Mouse (Mus musculus) heart, embryonic 11.5 days (tissue): ENCODE data around the gene Hsd17b2. TPM values are rescaled to one million over a fixed set of nuclear protein-coding genes. Genes with fewer than 3 reads are reported as not detected.

Experiments used
- ATAC-seq: fragments of 200-750 bp; cut with Nextera tagmentation; replicated peaks from 2 replicates; pipeline ENCODE4 v1.8.0; 2017; ENCODE audit warnings: moderate library complexity; ENCODE audit not compliant: insufficient number of reproducible peaks, low FRiP score, low TSS enrichment
- H3K27ac ChIP-seq: fragments of 300-500 bp; sonication (generic); 2 replicates; pipeline ENCODE4 v1.5.1; 2014; ENCODE audit warnings: mild to moderate bottlenecking, low read depth, low read length
- H3K27me3 ChIP-seq: fragments of 300-500 bp; sonication (generic); 2 replicates; pipeline ENCODE4 v1.6.1; 2014; ENCODE audit warnings: mild to moderate bottlenecking, low read length, mixed read lengths; ENCODE audit not compliant: control insufficient read depth, insufficient read depth
- H3K36me3 ChIP-seq: fragments of 300-500 bp; sonication (generic); 2 replicates; pipeline ENCODE4 v1.6.1; 2014; ENCODE audit warnings: mild to moderate bottlenecking, low read length, moderate library complexity, mixed read lengths; ENCODE audit not compliant: control insufficient read depth, insufficient read depth
- H3K4me1 ChIP-seq: fragments of 300-500 bp; sonication (generic); 2 replicates; pipeline ENCODE4 v1.6.1; 2014; ENCODE audit warnings: low read length; ENCODE audit not compliant: control insufficient read depth, insufficient read depth
- H3K4me2 ChIP-seq: fragments of 300-500 bp; sonication (generic); 2 replicates; pipeline ENCODE4 v1.6.1; 2014; ENCODE audit warnings: mild to moderate bottlenecking, moderate library complexity
- H3K4me3 ChIP-seq: fragments of 300-500 bp; sonication (generic); 2 replicates; pipeline ENCODE4 v1.5.1; 2014; ENCODE audit warnings: low read depth, low read length
- H3K9ac ChIP-seq: fragments of 300-500 bp; sonication (generic); 2 replicates; pipeline ENCODE4 v1.6.1; 2014; ENCODE audit warnings: mild to moderate bottlenecking, low read depth, low read length, moderate library complexity
- H3K9me3 ChIP-seq: fragments of 300-500 bp; sonication (generic); replicated peaks from 2 replicates; pipeline ENCODE4 v1.6.1; 2016; ENCODE audit warnings: low read length; ENCODE audit not compliant: control insufficient read depth
- WGBS: fragments of 180-500 bp; shearing (Covaris S2); extraction: QIAGEN DNeasy Blood & Tissue Kit; methylation state at CpG from one replicate; pipeline ENCODE4 v1.1.7; 2014; ENCODE audit not compliant: insufficient replicate concordance; 5-methylcytosine and 5-hydroxymethylcytosine counted together
- polyA plus RNA-seq: library from polyadenylated mRNA; unstranded; fragments of >200 nt; fragmentation: Nextera tagmentation; extraction: Ambion mirVana; gene quantifications from 2 replicates; pipeline ENCODE4 v1.2.1, GENCODE M21; 2014

Hsd17b2 gene
- polyA plus RNA-seq, 1 experiment from 2014 or later, result 0.34 TPM

DNA sequence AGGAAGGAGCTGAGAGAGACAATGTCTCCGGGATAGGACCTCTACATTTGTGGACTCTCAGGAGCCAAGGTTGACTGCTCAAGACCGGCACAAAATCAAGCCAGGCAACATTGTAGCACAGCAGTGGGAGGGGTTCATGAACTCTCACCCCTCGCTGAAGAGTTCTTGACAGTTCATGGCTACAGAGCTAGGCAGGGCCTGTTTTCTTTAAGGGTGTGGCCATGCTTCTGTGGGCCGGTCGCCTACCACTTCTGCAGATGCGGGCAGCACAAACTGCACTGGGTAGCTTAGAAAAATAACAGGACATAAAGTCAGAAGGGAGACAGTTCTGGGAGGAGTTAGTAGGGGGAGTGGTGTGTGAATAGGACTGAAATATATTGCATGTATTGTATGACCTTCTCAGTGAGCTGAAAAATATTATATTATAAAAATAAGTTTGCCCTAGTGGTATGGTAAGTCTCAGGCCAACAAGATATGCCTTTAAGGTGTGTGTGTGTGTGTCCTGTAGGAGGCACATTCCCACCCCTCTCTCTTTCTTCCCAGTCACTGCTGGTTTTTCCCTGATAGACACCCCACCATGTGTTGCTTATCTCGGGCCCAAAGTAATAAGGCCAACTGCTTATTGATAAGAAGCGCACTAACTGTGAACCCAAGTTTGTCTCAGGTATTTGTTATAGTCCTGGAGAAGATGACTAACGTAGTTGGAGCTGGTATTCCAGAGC, 69.6 kb downstream of the Hsd17b2 start:
- H3K9ac ChIP-seq, result no peak overlapping the region
- no peak overlapping the region for H3K27ac ChIP-seq
- no peak for ATAC-seq
- no peak overlapping the region for H3K4me2 ChIP-seq
- H3K9me3 ChIP-seq, result no peaks in the 10 kb centered on the region
- no peaks in the 10 kb centered on the region for H3K27me3 ChIP-seq
- no peaks in the 10 kb centered on the region for H3K36me3 ChIP-seq
- WGBS, result 57% methylated on average over 9 of the region's 9 CpGs
- no peak overlapping the region for H3K4me3 ChIP-seq
- H3K4me1 ChIP-seq, result no peaks in the 10 kb centered on the region

DNA sequence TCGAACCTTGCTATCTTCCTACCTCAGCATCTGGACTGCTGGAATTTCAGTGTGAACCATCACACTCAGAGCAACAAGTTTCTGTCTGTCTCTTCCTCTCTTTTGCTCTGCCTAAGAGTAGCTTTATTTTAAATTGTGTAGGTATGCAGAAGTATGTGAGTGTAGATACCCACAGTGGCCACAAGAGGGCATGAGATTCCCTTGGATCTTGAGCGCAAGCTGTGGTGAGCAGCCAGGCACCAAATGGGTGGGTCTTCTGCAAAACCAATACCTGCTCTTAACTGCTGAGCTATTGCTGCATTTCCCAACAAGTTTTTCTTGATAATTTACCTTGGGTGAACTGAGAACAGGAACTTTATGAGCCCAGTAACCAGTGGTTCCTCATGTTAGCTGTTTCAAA, 70.4 kb downstream of the Hsd17b2 start:
- WGBS, result 61% methylated on average over 2 of the region's 2 CpGs
- Histone ChIP-seq H3K27ac (no peak overlapping the region), H3K4me2 (no peak overlapping the region), H3K4me1 (no peaks in the 10 kb centered on the region), H3K4me3 (no peak overlapping the region), H3K36me3 (no peaks in the 10 kb centered on the region), H3K27me3 (no peaks in the 10 kb centered on the region), H3K9me3 (no peaks in the 10 kb centered on the region), H3K9ac (no peak overlapping the region)
- ATAC-seq, result no peak

DNA sequence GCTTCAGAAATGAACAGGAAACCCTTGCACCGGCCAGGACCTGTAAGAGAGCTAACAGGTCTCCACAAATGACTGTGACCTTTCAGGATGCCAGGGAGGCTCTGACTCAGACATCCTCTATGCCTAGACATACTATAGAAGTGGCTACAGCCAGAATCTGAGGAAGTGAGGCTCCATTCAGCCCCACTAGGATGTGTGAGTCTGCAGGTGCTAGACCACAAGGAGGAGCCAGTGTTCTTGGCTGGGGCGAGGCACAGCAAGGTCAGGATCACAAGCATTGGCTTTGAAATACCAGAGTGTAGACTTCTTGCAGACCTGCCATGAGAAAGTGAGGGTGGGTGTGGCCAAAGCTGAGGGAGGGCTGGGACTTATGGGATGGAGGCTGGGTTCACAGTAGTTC, 70.9 kb downstream of the Hsd17b2 start:
- H3K9ac ChIP-seq, result no peak overlapping the region
- H3K36me3 ChIP-seq, result no peaks in the 10 kb centered on the region
- no peak overlapping the region for H3K27ac ChIP-seq
- H3K9me3 ChIP-seq, result no peaks in the 10 kb centered on the region
- no peak overlapping the region for H3K4me3 ChIP-seq
- H3K4me2 ChIP-seq, result no peak overlapping the region
- ATAC-seq, result no peak
- H3K27me3 ChIP-seq, result no peaks in the 10 kb centered on the region
- no peaks in the 10 kb centered on the region for H3K4me1 ChIP-seq
- WGBS, result 41% methylated on average over 2 of the region's 2 CpGs

DNA sequence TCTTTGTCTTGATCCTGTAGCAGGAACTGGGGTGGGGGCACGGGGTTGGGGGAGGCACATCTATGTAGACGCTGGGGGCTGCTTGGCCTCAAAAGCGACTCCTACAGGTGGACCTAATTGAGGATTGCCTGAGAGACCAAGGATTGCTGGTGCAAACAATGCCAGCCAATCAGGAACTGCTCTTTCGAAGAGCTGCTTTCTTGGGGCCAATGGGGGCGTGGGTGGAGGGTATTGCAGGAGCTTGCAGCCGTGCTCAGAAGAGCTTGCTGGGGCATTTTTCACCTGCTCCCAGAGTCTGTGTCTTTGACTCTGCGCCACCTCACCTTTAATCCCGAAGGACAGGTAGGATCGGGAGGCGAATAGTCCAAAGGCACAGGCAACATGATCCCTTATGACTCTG, 73.9 kb downstream of the Hsd17b2 start:
- Histone ChIP-seq H3K27me3 (no peaks in the 10 kb centered on the region), H3K4me2 (no peak overlapping the region), H3K4me3 (no peak overlapping the region), H3K4me1 (no peaks in the 10 kb centered on the region), H3K9ac (no peak overlapping the region), H3K36me3 (no peaks in the 10 kb centered on the region), H3K27ac (no peak overlapping the region), H3K9me3 (no peaks in the 10 kb centered on the region)
- 38% methylated on average over 10 of the region's 10 CpGs for WGBS
- no peak for ATAC-seq

DNA sequence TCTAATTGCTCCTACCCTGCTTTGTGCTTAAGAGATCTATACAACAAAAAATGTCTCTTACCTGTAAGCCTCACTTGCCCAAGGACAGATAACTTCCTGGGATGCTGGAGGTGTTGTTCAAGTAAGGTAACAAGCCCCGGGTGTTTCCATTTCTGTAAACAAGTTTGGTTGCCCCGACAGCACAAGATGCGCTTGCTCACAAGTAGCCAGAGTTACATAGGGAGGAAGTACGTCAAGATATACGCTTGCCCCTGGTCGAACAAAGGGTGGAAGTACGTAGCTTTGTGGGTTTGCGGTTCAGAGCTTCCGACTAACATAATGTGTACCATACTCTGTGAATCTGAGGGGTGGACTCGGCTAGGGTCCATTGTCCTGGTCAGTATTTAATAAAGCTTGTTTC, 74.4 kb downstream of the Hsd17b2 start:
- no peak for ATAC-seq

DNA sequence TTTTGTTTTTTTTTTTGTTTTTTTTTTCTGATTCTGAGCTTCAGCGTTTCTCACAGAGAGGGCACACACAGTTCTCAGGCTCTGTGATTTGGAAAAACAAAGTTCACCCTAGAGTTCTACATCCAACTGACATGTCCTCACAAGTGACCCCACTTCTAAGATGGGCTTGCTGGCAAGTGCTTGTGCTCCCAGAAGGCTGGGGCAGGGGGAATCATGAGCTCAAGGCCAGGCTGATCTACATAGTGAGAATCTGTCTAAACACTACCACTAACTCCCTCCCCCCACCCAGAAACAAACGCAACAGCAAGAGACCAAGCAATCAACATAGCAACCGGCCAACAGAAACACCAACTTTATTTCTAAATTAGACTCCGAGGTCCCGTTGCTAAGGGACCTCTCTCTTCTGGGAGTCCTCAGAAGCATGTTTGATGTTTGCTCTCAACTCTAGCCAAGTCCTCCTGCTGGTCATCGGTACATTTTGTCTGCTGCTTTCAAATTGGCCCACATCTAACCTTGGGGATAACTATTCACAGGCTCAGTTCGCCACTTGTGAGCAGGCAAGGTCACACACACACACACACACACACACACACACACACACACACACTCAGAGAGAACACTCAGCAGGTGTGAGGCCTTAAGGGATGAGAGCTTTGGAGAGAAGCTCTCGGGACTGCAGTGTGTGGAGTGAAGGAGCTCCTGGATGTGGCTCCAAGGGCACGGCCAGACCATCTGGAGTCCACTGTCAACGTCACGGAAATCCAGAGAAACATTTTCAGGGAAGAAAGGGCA, 77.0 kb downstream of the Hsd17b2 start:
- ATAC-seq, result no peak
- 77% methylated on average over 11 of the region's 11 CpGs for WGBS
- Histone ChIP-seq H3K36me3 (no peaks in the 10 kb centered on the region), H3K4me1 (no peaks in the 10 kb centered on the region), H3K27ac (no peak overlapping the region), H3K4me2 (no peak overlapping the region), H3K9ac (no peak overlapping the region), H3K4me3 (no peak overlapping the region), H3K9me3 (no peaks in the 10 kb centered on the region), H3K27me3 (no peaks in the 10 kb centered on the region)

More for the DNA sequence above, 74.4 kb downstream of the Hsd17b2 start:
- Histone ChIP-seq H3K4me3 (no peak overlapping the region), H3K27ac (no peak overlapping the region), H3K4me1 (no peaks in the 10 kb centered on the region), H3K36me3 (no peaks in the 10 kb centered on the region), H3K27me3 (no peaks in the 10 kb centered on the region), H3K9ac (no peak overlapping the region), H3K4me2 (no peak overlapping the region), H3K9me3 (no peaks in the 10 kb centered on the region)
- WGBS, result 76% methylated on average over 10 of the region's 10 CpGs

DNA sequence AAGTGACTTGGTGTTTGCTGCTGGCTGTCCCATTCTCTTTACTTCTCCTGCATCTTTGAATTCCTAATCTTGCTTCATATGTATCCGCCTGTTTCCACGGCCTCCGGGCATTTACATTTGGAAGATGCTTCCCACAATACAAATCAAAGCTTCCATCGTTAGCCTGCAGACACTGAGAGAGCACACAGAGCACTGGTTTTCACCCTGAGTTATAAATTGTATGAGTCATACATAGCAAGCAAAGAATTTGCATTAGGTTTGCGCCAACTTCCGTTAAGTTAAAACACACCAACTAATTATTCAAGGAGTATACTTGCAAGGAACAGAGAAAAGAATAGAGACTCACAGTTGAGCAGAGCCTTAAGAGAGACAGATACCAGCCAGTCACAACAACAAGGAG, 77.6 kb downstream of the Hsd17b2 start:
- WGBS, result 91% methylated on average over 6 of the region's 6 CpGs
- Histone ChIP-seq H3K9me3 (no peaks in the 10 kb centered on the region), H3K4me3 (no peak overlapping the region), H3K4me1 (no peaks in the 10 kb centered on the region), H3K4me2 (no peak overlapping the region), H3K27ac (no peak overlapping the region), H3K36me3 (no peaks in the 10 kb centered on the region), H3K27me3 (no peaks in the 10 kb centered on the region), H3K9ac (no peak overlapping the region)
- ATAC-seq, result no peak

DNA sequence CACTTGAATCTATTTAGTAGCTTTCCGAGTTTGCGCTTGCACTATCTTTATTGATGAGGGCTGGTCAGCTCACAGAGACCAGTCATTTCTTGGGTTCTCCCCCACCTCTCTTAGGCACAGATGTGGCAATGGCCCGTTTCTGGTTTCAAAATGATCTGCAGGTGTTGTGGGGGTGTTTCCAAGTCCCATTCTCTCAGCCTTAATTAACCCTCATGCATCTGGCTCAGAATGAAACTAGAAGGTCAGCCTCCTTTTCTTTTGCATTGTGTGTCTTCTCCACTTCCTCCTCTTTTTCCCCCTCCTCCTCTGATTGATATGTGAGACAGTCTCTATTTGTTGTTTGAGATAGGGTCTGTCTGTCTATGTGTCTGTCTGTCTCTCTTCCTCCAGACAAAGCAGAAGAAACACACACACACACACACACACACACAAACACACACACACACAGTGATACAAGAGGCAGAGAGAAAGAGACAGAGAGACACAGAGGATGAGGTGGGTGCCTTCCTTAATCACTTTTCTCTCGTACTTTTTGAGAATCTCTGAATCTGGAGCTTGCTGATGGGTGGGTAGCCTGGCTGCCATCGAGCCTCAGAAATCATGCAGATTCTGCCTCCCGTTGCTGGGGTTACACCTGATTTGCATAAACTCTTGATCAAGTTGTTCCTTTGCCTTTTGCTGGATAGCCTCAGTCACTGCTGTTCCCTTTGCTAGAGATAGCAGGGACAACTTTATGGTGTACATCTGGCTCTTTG, 79.8 kb downstream of the Hsd17b2 start:
- Histone ChIP-seq H3K36me3 (no peaks in the 10 kb centered on the region), H3K4me1 (no peaks in the 10 kb centered on the region), H3K27ac (no peak overlapping the region), H3K9ac (no peak overlapping the region), H3K4me2 (no peak overlapping the region), H3K9me3 (no peaks in the 10 kb centered on the region), H3K27me3 (no peaks in the 10 kb centered on the region), H3K4me3 (no peak overlapping the region)
- no peak for ATAC-seq
- 73% methylated on average over 6 of the region's 6 CpGs for WGBS
